Mouse (Mus musculus): ENCODE data around the gene Ptprk. TPM values are rescaled to one million over a fixed set of nuclear protein-coding genes. Genes with fewer than 3 reads are reported as not detected.

The Ptprk gene
- total and polyA plus RNA-seq, 3 experiments = 8.6 to 21.0 (median 20.0) TPM

- H3K4me3 ChIP-seq = no peak overlapping the region
- H3K4me1 ChIP-seq (ENCODE audit: control insufficient read depth, insufficient read depth, low read length) = no peaks in the 10 kb centered on the region
- intact Hi-C loops (cut with DNase I) = no loop called here
- 34% methylated on average over 4 of the region's 4 CpGs for WGBS
- no peak for DNase-seq
- no peak for TF ChIP-seq POLR2A (IDR thresholded peaks at IDR 0.05; ENCODE audit: insufficient read depth, low read depth, low read length)
- no peak for TF ChIP-seq EP300 (IDR thresholded peaks at IDR 0.05; ENCODE audit: insufficient read depth, low read depth, low read length)
- no peak for TF ChIP-seq CTCF (IDR thresholded peaks at IDR 0.05)
- no peaks in the 10 kb centered on the region for H3K79me2 ChIP-seq (replicated peaks; ENCODE audit: control insufficient read depth, insufficient read depth, low read length)
- H3K27ac ChIP-seq = no peak overlapping the region
- H3K9ac ChIP-seq (ENCODE audit: low read depth, low read length) = no peak overlapping the region
- H3K36me3 ChIP-seq (ENCODE audit: control insufficient read depth, insufficient read depth, low read length) = no peaks in the 10 kb centered on the region
- no peaks in the 10 kb centered on the region for H3K27me3 ChIP-seq (ENCODE audit: control insufficient read depth, insufficient read depth, low read length)
These were observed 519.1 kb downstream of the Ptprk start for GRCm38 (mm10) chr10:28593566-28594292.

DNA sequence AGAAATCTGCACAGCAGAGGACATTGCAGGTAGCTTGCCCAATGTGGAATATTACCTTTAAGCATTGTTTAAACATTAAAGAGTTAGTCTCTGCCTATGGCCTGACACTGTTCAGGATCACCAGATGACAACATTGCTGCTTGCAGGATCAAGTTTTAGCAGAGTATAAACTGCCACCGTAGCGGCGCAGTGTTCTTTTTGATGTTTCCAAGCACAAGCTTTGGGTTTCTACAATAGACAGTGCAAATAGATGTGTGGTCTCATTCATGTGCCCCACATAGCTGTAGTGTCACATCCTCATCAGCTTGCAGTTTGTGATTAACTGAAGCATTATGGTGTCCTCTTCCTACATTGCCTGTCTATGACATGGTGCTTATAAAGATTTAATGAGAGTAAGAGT lies 522.3 kb downstream of the Ptprk start:
- no peak overlapping the region for H3K4me3 ChIP-seq
- no peaks in the 10 kb centered on the region for H3K79me2 ChIP-seq (replicated peaks; ENCODE audit: control insufficient read depth, insufficient read depth, low read length)
- intact Hi-C loops (cut with DNase I) = no loop called here
- 96% methylated on average over 3 of the region's 3 CpGs for WGBS
- H3K27ac ChIP-seq = no peak overlapping the region
- no peak overlapping the region for H3K9ac ChIP-seq (ENCODE audit: low read depth, low read length)
- H3K36me3 ChIP-seq (ENCODE audit: control insufficient read depth, insufficient read depth, low read length) = no peaks in the 10 kb centered on the region
- TF ChIP-seq CTCF (IDR thresholded peaks at IDR 0.05) (no peak), POLR2A (IDR thresholded peaks at IDR 0.05; ENCODE audit: insufficient read depth, low read depth, low read length) (no peak), EP300 (IDR thresholded peaks at IDR 0.05; ENCODE audit: insufficient read depth, low read depth, low read length) (no peak)
- no peaks in the 10 kb centered on the region for H3K27me3 ChIP-seq (ENCODE audit: control insufficient read depth, insufficient read depth, low read length)
- DNase-seq = no peak
- no peaks in the 10 kb centered on the region for H3K4me1 ChIP-seq (ENCODE audit: control insufficient read depth, insufficient read depth, low read length)

GRCm38 (mm10) chr10:28609136-28609535 lies 534.5 kb downstream of the Ptprk start:
- intact Hi-C loops (cut with DNase I) = no loop called here
- WGBS = 77% methylated on average over 3 of the region's 3 CpGs
- no peaks in the 10 kb centered on the region for H3K36me3 ChIP-seq (ENCODE audit: control insufficient read depth, insufficient read depth, low read length)
- no peak overlapping the region for H3K9ac ChIP-seq (ENCODE audit: low read depth, low read length)
- DNase-seq = no peak
- H3K27ac ChIP-seq = no peak overlapping the region
- no peaks in the 10 kb centered on the region for H3K27me3 ChIP-seq (ENCODE audit: control insufficient read depth, insufficient read depth, low read length)
- H3K79me2 ChIP-seq (replicated peaks; ENCODE audit: control insufficient read depth, insufficient read depth, low read length) = no peaks in the 10 kb centered on the region
- H3K4me3 ChIP-seq = no peak overlapping the region
- no peaks in the 10 kb centered on the region for H3K4me1 ChIP-seq (ENCODE audit: control insufficient read depth, insufficient read depth, low read length)
- TF ChIP-seq EP300 (IDR thresholded peaks at IDR 0.05; ENCODE audit: insufficient read depth, low read depth, low read length) (no peak), CTCF (IDR thresholded peaks at IDR 0.05) (no peak), POLR2A (IDR thresholded peaks at IDR 0.05; ENCODE audit: insufficient read depth, low read depth, low read length) (no peak)

DNA sequence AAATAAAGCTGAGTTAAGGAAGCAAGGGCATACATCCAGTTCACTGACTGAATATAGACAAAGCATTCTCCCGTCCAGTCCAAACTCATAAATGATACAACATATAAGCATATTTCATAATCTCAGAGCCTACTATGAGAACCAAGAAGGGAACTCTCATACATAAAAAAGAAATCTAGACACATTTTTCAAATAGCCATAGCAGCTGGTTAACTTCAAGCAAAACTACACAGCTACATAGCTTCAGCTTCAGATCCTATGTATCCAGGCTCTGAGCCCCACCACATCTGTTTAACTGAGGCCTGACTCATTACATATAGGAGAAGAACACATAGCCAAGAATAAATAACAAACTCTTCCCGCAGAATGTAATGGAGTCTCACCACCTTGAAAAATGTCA lies 539.8 kb downstream of the Ptprk start:
- no peak for DNase-seq
- 81% methylated on average over 2 of the region's 2 CpGs for WGBS
- intact Hi-C loops (cut with DNase I) = no loop called here
- Histone ChIP-seq H3K9ac (ENCODE audit: low read depth, low read length) (no peak overlapping the region), H3K4me3 (no peak overlapping the region), H3K36me3 (ENCODE audit: control insufficient read depth, insufficient read depth, low read length) (no peaks in the 10 kb centered on the region), H3K27me3 (ENCODE audit: control insufficient read depth, insufficient read depth, low read length) (no peaks in the 10 kb centered on the region), H3K4me1 (ENCODE audit: control insufficient read depth, insufficient read depth, low read length) (no peaks in the 10 kb centered on the region), H3K79me2 (replicated peaks; ENCODE audit: control insufficient read depth, insufficient read depth, low read length) (no peaks in the 10 kb centered on the region), H3K27ac (no peak overlapping the region)
- TF ChIP-seq CTCF (IDR thresholded peaks at IDR 0.05) = no peak
- TF ChIP-seq POLR2A (IDR thresholded peaks at IDR 0.05; ENCODE audit: insufficient read depth, low read depth, low read length) = no peak
- no peak for TF ChIP-seq EP300 (IDR thresholded peaks at IDR 0.05; ENCODE audit: insufficient read depth, low read depth, low read length)

DNA sequence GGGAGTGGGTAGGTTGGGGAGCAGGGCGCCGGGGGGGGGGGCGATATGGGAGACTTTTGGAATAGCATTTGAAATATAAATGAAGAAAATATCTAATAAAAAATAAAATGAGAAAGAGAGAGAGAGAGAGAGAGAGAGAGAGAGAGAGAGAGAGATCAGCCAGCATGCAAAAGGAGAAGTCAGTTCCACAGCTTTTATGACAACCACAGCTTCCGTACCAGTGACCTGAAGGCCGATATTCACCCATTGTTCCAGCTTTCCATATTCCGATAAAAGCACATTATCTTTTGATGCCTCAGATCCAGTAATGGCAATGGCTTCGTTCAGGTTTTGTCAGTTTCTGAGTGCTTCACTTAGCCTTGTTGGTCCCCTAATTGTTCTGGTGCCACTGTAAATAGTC lies 542.6 kb downstream of the Ptprk start:
- intact Hi-C loops (cut with DNase I) = no loop called here
- Histone ChIP-seq H3K36me3 (ENCODE audit: control insufficient read depth, insufficient read depth, low read length) (no peaks in the 10 kb centered on the region), H3K27ac (no peak overlapping the region), H3K4me3 (no peak overlapping the region), H3K27me3 (ENCODE audit: control insufficient read depth, insufficient read depth, low read length) (no peaks in the 10 kb centered on the region), H3K79me2 (replicated peaks; ENCODE audit: control insufficient read depth, insufficient read depth, low read length) (no peaks in the 10 kb centered on the region), H3K9ac (ENCODE audit: low read depth, low read length) (no peak overlapping the region), H3K4me1 (ENCODE audit: control insufficient read depth, insufficient read depth, low read length) (no peaks in the 10 kb centered on the region)
- TF ChIP-seq POLR2A (IDR thresholded peaks at IDR 0.05; ENCODE audit: insufficient read depth, low read depth, low read length) (no peak), CTCF (IDR thresholded peaks at IDR 0.05) (no peak), EP300 (IDR thresholded peaks at IDR 0.05; ENCODE audit: insufficient read depth, low read depth, low read length) (no peak)
- DNase-seq = no peak
- WGBS = 95% methylated on average over 7 of the region's 7 CpGs

GRCm38 (mm10) chr10:28618002-28618401 lies 543.4 kb downstream of the Ptprk start:
- Histone ChIP-seq H3K36me3 (ENCODE audit: control insufficient read depth, insufficient read depth, low read length) (no peaks in the 10 kb centered on the region), H3K27ac (no peak overlapping the region), H3K27me3 (ENCODE audit: control insufficient read depth, insufficient read depth, low read length) (no peaks in the 10 kb centered on the region), H3K79me2 (replicated peaks; ENCODE audit: control insufficient read depth, insufficient read depth, low read length) (no peaks in the 10 kb centered on the region), H3K4me3 (no peak overlapping the region), H3K4me1 (ENCODE audit: control insufficient read depth, insufficient read depth, low read length) (no peaks in the 10 kb centered on the region), H3K9ac (ENCODE audit: low read depth, low read length) (no peak overlapping the region)
- no peak for DNase-seq
- intact Hi-C loops (cut with DNase I) = no loop called here
- TF ChIP-seq EP300 (IDR thresholded peaks at IDR 0.05; ENCODE audit: insufficient read depth, low read depth, low read length) (no peak), POLR2A (IDR thresholded peaks at IDR 0.05; ENCODE audit: insufficient read depth, low read depth, low read length) (no peak), CTCF (IDR thresholded peaks at IDR 0.05) (no peak)
- 56% methylated on average over 2 of the region's 2 CpGs for WGBS
